ENCODE assay signal across 19 mouse cellular contexts in the genomic region with DNA sequence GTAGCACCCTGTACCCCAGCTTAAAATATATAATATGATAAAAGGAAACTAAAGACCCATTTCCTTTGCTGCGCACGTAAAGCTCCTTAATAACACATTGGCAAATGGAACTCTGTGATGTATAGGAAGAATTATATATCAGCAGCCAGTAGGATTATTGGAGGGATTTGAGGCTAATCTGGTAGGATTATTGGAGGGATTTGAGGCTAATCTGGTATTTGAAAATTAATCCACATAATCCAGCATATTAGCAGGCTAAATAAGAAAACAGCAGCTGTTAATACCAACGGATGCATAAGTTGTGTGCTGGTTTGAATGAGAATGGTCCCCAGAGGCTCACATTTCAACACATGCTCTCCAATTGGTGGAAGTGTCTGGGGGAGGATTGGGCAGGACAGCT.
"Had no signal": no experiment of that assay in that cellular context is flagged by ENCODE, and none has a peak within 500 bp of the region (broad histone marks: within the 10 kb centered on the region; RNA-seq: fewer than 3 reads in every experiment).

No protein-coding gene starts in this region.

- H3K4me1 ChIP-seq: kidney, embryonic 15.5 days; liver, embryonic 13.5 days; midbrain, embryonic 12.5 days; neural tube, embryonic 12.5 days; neural tube, embryonic 15.5 days; stomach, embryonic 15.5 days had no signal

- H3K27ac ChIP-seq: kidney, embryonic 15.5 days; left cerebral cortex, adult 2 months; liver, embryonic 13.5 days; midbrain, embryonic 12.5 days; neural tube, embryonic 12.5 days; neural tube, embryonic 15.5 days; stomach, embryonic 15.5 days had no signal

- DNase-seq: kidney, adult 11 months; kidney, adult 8-10 months; kidney, postnatal 10 days; kidney, postnatal 36 days; layer of hippocampus, postnatal 36 days; liver, embryonic 13.5 days; lung, adult 2 months; lung, postnatal 14 days; lung, postnatal 4 days; right cerebral cortex, postnatal 25 days; spleen, adult 18-20 months; thymus, adult 18-20 months; thymus, postnatal 36 days had no signal

- H3K36me3 ChIP-seq: kidney, embryonic 15.5 days; liver, embryonic 13.5 days; midbrain, embryonic 12.5 days; neural tube, embryonic 12.5 days; neural tube, embryonic 15.5 days; stomach, embryonic 15.5 days had no signal

- H3K9me3 ChIP-seq: kidney, embryonic 15.5 days; liver, embryonic 13.5 days; midbrain, embryonic 12.5 days; neural tube, embryonic 12.5 days; neural tube, embryonic 15.5 days; stomach, embryonic 15.5 days had no signal

- H3K27me3 ChIP-seq: kidney, embryonic 15.5 days; liver, embryonic 13.5 days; midbrain, embryonic 12.5 days; neural tube, embryonic 12.5 days; neural tube, embryonic 15.5 days; stomach, embryonic 15.5 days had no signal

- H3K4me2 ChIP-seq: kidney, embryonic 15.5 days; liver, embryonic 13.5 days; midbrain, embryonic 12.5 days; neural tube, embryonic 12.5 days; neural tube, embryonic 15.5 days; stomach, embryonic 15.5 days had no signal

- H3K9ac ChIP-seq: kidney, embryonic 15.5 days; liver, embryonic 13.5 days; midbrain, embryonic 12.5 days; neural tube, embryonic 12.5 days; neural tube, embryonic 15.5 days; stomach, embryonic 15.5 days had no signal

- H3K4me3 ChIP-seq: kidney, embryonic 15.5 days; left cerebral cortex, adult 2 months; liver, embryonic 13.5 days; midbrain, embryonic 12.5 days; neural tube, embryonic 12.5 days; neural tube, embryonic 15.5 days; stomach, embryonic 15.5 days had no signal
